Mouse (Mus musculus): Measurements from ENCODE around the gene Zfp319. TPM values are rescaled to one million over a fixed set of nuclear protein-coding genes. Genes with fewer than 3 reads are reported as not detected.

Gene Zfp319
- polyA plus RNA-seq (2014; fragmentation: Illumina TruSeq; extraction: RNeasy Lipid Tissue Mini Kit (QIAGEN cat#74804)) = 3.4 TPM

GRCm38 (mm10) chr8:95331720-95332436, at the start of gene Zfp319, which contains the start of gene Usb1:
Zfp319 (minus strand) TSS chr8:95331950.
Usb1 (plus strand) TSS chr8:95332284.

GRCm38 (mm10) chr8:95352151-95352870, 20.6 kb upstream of the Zfp319 start, which contains the start of gene Mmp15:
Mmp15 (plus strand) TSS chr8:95352268.

DNA sequence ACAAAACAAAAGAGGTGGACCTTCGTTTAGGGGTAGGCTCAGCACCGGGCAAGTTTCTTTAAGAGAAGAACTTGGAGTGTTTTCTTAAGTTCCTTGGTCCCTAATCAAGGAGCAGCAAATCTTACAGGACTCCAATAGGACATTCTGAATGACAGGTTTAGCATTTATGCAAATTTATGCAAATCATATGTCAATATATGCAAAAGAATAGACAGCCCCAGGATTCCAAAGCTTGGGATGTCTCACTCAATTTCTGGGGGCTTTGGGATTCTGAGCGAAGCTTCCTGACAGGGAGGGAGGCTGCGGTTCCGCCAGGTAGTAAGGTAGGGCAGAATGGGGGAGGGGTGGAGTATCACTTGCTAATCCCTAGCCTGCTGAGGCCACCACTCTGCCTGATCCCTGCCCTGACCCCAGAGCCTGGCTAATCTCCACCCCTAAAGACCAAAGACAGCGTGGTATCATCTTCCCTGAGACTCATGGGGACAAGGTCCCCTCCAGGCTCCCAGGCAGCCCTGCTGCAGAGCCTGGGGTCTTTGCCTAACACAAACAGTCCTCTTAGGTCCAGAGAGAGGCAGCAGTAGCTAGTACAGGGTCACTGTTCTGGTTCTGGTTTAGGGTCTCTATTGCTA, 21.3 kb downstream of the Zfp319 start, which contains the start of gene Tepp:
Tepp (plus strand) TSS at position 225 of the 629 bp plus-strand sequence.

DNA sequence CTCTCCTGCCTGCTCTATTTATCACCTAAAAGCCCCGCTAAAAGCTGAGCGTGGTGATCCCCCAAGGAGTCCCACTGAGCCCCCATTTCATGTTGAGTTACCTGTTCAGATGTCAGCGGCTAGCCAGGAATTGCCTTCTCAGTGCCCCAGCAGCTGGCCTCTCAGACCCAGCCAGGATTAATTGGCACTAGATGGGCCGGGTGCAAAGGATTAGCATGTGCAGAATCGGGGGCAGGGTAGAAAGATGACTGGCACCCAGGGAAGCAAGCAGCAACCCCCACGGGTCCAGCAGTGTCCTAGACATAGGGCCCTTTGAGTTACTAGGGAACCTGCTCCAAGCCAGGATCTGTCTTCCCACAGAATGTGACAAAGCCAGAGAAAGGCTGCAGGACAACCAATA, 25.3 kb downstream of the Zfp319 start, which contains the start of gene Cngb1:
Cngb1 (minus strand) TSS at position 155 of the 400 bp plus-strand sequence.

Other genes starting within 250 kb of the Zfp319 start
- gene Kifc3, start 129.1 kb downstream of the Zfp319 start, polyA plus RNA-seq (2014; fragmentation: Illumina TruSeq; extraction: RNeasy Lipid Tissue Mini Kit (QIAGEN cat#74804)) = 1.9 TPM
- gene Cngb1, start 25.4 kb downstream of the Zfp319 start, polyA plus RNA-seq (2014; fragmentation: Illumina TruSeq; extraction: RNeasy Lipid Tissue Mini Kit (QIAGEN cat#74804)) = 1.2 TPM
- gene Tepp, start 21.4 kb downstream of the Zfp319 start, polyA plus RNA-seq (2014; fragmentation: Illumina TruSeq; extraction: RNeasy Lipid Tissue Mini Kit (QIAGEN cat#74804)) = not detected
- gene Usb1, start 334 bp upstream of the Zfp319 start, polyA plus RNA-seq (2014; fragmentation: Illumina TruSeq; extraction: RNeasy Lipid Tissue Mini Kit (QIAGEN cat#74804)) = 1.9 TPM
- gene Mmp15, start 20.3 kb upstream of the Zfp319 start, polyA plus RNA-seq (2014; fragmentation: Illumina TruSeq; extraction: RNeasy Lipid Tissue Mini Kit (QIAGEN cat#74804)) = 0.34 TPM
- 57.6 TPM for gene Cfap20, start 102.9 kb upstream of the Zfp319 start, polyA plus RNA-seq (2014; fragmentation: Illumina TruSeq; extraction: RNeasy Lipid Tissue Mini Kit (QIAGEN cat#74804))
- 317 TPM for gene Csnk2a2, start 158.1 kb upstream of the Zfp319 start, polyA plus RNA-seq (2014; fragmentation: Illumina TruSeq; extraction: RNeasy Lipid Tissue Mini Kit (QIAGEN cat#74804))
- 3.3 TPM for gene Ccdc113, start 202.1 kb upstream of the Zfp319 start, polyA plus RNA-seq (2014; fragmentation: Illumina TruSeq; extraction: RNeasy Lipid Tissue Mini Kit (QIAGEN cat#74804))
- gene Prss54, start 244.4 kb upstream of the Zfp319 start, polyA plus RNA-seq (2014; fragmentation: Illumina TruSeq; extraction: RNeasy Lipid Tissue Mini Kit (QIAGEN cat#74804)) = not detected